Mouse (Mus musculus): ENCODE measurements around the gene Pde10a. TPM values are rescaled to one million over a fixed set of nuclear protein-coding genes. Genes with fewer than 3 reads are reported as not detected.

Gene Pde10a
- polyA plus RNA-seq, 1 experiment, result 0.52 TPM

GRCm38 (mm10) chr17:8538102-8538501 lies 12.9 kb downstream of the Pde10a start:
- 68% methylated on average over 3 of the region's 3 CpGs for WGBS
- no peak overlapping the region for H3K27ac ChIP-seq (ENCODE audit: insufficient read depth, low read depth, low read length)
- no peaks in the 10 kb centered on the region for H3K27me3 ChIP-seq (ENCODE audit: control insufficient read depth, insufficient read depth, low read length)
- TF ChIP-seq POLR2A (IDR thresholded peaks at IDR 0.05; ENCODE audit: low read depth, low read length) (no peak), CTCF (IDR thresholded peaks at IDR 0.05; ENCODE audit: extremely low read depth, insufficient read length, insufficient replicate concordance, low read depth, low read length) (no peak)
- no peaks in the 10 kb centered on the region for H3K36me3 ChIP-seq (ENCODE audit: control insufficient read depth, insufficient read depth, low read length)
- no peak overlapping the region for H3K4me3 ChIP-seq (ENCODE audit: low read depth, low read length)
- no peaks in the 10 kb centered on the region for H3K4me1 ChIP-seq (ENCODE audit: control insufficient read depth, insufficient read depth, insufficient read length, low read length)

- Histone ChIP-seq H3K36me3 (ENCODE audit: control insufficient read depth, insufficient read depth, low read length) (no peaks in the 10 kb centered on the region), H3K27ac (ENCODE audit: insufficient read depth, low read depth, low read length) (no peak overlapping the region), H3K4me1 (ENCODE audit: control insufficient read depth, insufficient read depth, insufficient read length, low read length) (no peaks in the 10 kb centered on the region), H3K4me3 (ENCODE audit: low read depth, low read length) (no peak overlapping the region), H3K27me3 (ENCODE audit: control insufficient read depth, insufficient read depth, low read length) (no peaks in the 10 kb centered on the region)
- TF ChIP-seq CTCF (IDR thresholded peaks at IDR 0.05; ENCODE audit: extremely low read depth, insufficient read length, insufficient replicate concordance, low read depth, low read length) (no peak), POLR2A (IDR thresholded peaks at IDR 0.05; ENCODE audit: low read depth, low read length) (no peak)
- 77% methylated on average over 14 of the region's 14 CpGs for WGBS
Measured at GRCm38 (mm10) chr17:8541974-8542538, 16.9 kb downstream of the Pde10a start.

- 80% methylated on average over 9 of the region's 9 CpGs for WGBS
- H3K36me3 ChIP-seq (ENCODE audit: control insufficient read depth, insufficient read depth, low read length), result no peaks in the 10 kb centered on the region
- H3K4me1 ChIP-seq (ENCODE audit: control insufficient read depth, insufficient read depth, insufficient read length, low read length), result no peaks in the 10 kb centered on the region
- no peaks in the 10 kb centered on the region for H3K27me3 ChIP-seq (ENCODE audit: control insufficient read depth, insufficient read depth, low read length)
- no peak overlapping the region for H3K4me3 ChIP-seq (ENCODE audit: low read depth, low read length)
- H3K27ac ChIP-seq (ENCODE audit: insufficient read depth, low read depth, low read length), result no peak overlapping the region
- TF ChIP-seq CTCF (IDR thresholded peaks at IDR 0.05; ENCODE audit: extremely low read depth, insufficient read length, insufficient replicate concordance, low read depth, low read length) (no peak), POLR2A (IDR thresholded peaks at IDR 0.05; ENCODE audit: low read depth, low read length) (no peak)
Measured at GRCm38 (mm10) chr17:8546366-8546765, 21.2 kb downstream of the Pde10a start.

- WGBS, result 84% methylated on average over 4 of the region's 4 CpGs
- no peaks in the 10 kb centered on the region for H3K4me1 ChIP-seq (ENCODE audit: control insufficient read depth, insufficient read depth, insufficient read length, low read length)
Measured at GRCm38 (mm10) chr17:8548733-8549132, 23.6 kb downstream of the Pde10a start.

GRCm38 (mm10) chr17:8551641-8552040 lies 26.5 kb downstream of the Pde10a start:
- TF ChIP-seq CTCF (IDR thresholded peaks at IDR 0.05; ENCODE audit: extremely low read depth, insufficient read length, insufficient replicate concordance, low read depth, low read length) (no peak), POLR2A (IDR thresholded peaks at IDR 0.05; ENCODE audit: low read depth, low read length) (no peak)
- Histone ChIP-seq H3K27me3 (ENCODE audit: control insufficient read depth, insufficient read depth, low read length) (no peaks in the 10 kb centered on the region), H3K4me3 (ENCODE audit: low read depth, low read length) (no peak overlapping the region), H3K27ac (ENCODE audit: insufficient read depth, low read depth, low read length) (no peak overlapping the region), H3K4me1 (ENCODE audit: control insufficient read depth, insufficient read depth, insufficient read length, low read length) (no peaks in the 10 kb centered on the region), H3K36me3 (ENCODE audit: control insufficient read depth, insufficient read depth, low read length) (no peaks in the 10 kb centered on the region)
- 58% methylated on average over 3 of the region's 3 CpGs for WGBS

More at GRCm38 (mm10) chr17:8548733-8549132, 23.6 kb downstream of the Pde10a start:
- Histone ChIP-seq H3K36me3 (ENCODE audit: control insufficient read depth, insufficient read depth, low read length) (no peaks in the 10 kb centered on the region), H3K27me3 (ENCODE audit: control insufficient read depth, insufficient read depth, low read length) (no peaks in the 10 kb centered on the region), H3K27ac (ENCODE audit: insufficient read depth, low read depth, low read length) (no peak overlapping the region), H3K4me3 (ENCODE audit: low read depth, low read length) (no peak overlapping the region)
- TF ChIP-seq POLR2A (IDR thresholded peaks at IDR 0.05; ENCODE audit: low read depth, low read length), result no peak
- no peak for TF ChIP-seq CTCF (IDR thresholded peaks at IDR 0.05; ENCODE audit: extremely low read depth, insufficient read length, insufficient replicate concordance, low read depth, low read length)

GRCm38 (mm10) chr17:8552346-8553035 lies 27.3 kb downstream of the Pde10a start:
- Histone ChIP-seq H3K4me1 (ENCODE audit: control insufficient read depth, insufficient read depth, insufficient read length, low read length) (no peaks in the 10 kb centered on the region), H3K36me3 (ENCODE audit: control insufficient read depth, insufficient read depth, low read length) (no peaks in the 10 kb centered on the region), H3K27ac (ENCODE audit: insufficient read depth, low read depth, low read length) (no peak overlapping the region), H3K27me3 (ENCODE audit: control insufficient read depth, insufficient read depth, low read length) (no peaks in the 10 kb centered on the region), H3K4me3 (ENCODE audit: low read depth, low read length) (no peak overlapping the region)
- no peak for TF ChIP-seq CTCF (IDR thresholded peaks at IDR 0.05; ENCODE audit: extremely low read depth, insufficient read length, insufficient replicate concordance, low read depth, low read length)
- TF ChIP-seq POLR2A (IDR thresholded peaks at IDR 0.05; ENCODE audit: low read depth, low read length), result no peak
- 68% methylated on average over 8 of the region's 8 CpGs for WGBS

- no peaks in the 10 kb centered on the region for H3K27me3 ChIP-seq (ENCODE audit: control insufficient read depth, insufficient read depth, low read length)
- TF ChIP-seq POLR2A (IDR thresholded peaks at IDR 0.05; ENCODE audit: low read depth, low read length), result no peak
- no peak for TF ChIP-seq CTCF (IDR thresholded peaks at IDR 0.05; ENCODE audit: extremely low read depth, insufficient read length, insufficient replicate concordance, low read depth, low read length)
- no peaks in the 10 kb centered on the region for H3K4me1 ChIP-seq (ENCODE audit: control insufficient read depth, insufficient read depth, insufficient read length, low read length)
- H3K4me3 ChIP-seq (ENCODE audit: low read depth, low read length), result no peak overlapping the region
- H3K36me3 ChIP-seq (ENCODE audit: control insufficient read depth, insufficient read depth, low read length), result no peaks in the 10 kb centered on the region
- WGBS, result 65% methylated on average over 3 of the region's 3 CpGs
- no peak overlapping the region for H3K27ac ChIP-seq (ENCODE audit: insufficient read depth, low read depth, low read length)
Measured at GRCm38 (mm10) chr17:8553601-8554000, 28.4 kb downstream of the Pde10a start.

Data from small intestine, adult 2 months (tissue).